Comparison of ENCODE assay signal across 8 mouse cellular contexts in genomic region chr16:24434026-24434425, GRCm38 (mm10). TPM values are rescaled to one million over a fixed set of nuclear protein-coding genes. Genes with fewer than 3 reads are reported as not detected.
A peak's percentile ranks its signal among the peaks of the same experiment; 100 is the strongest.
DNase-seq lines count a peak whose midpoint lies in the region; ATAC-seq and TF ChIP-seq lines count a peak whose summit lies in the region.
"Had no signal": no experiment of that assay in that cellular context is flagged by ENCODE, and none has a peak within 500 bp of the region (broad histone marks: within the 10 kb centered on the region; RNA-seq: fewer than 3 reads in every experiment).

No protein-coding gene starts in this region.

- H3K4me3 ChIP-seq in heart, embryonic 15.5 days, result no peak overlapping the region
- H3K4me3 ChIP-seq in midbrain, embryonic 15.5 days, result no peak overlapping the region
- H3K4me3 ChIP-seq in midbrain, embryonic 11.5 days (ENCODE audit: low read depth, low read length), result no peak overlapping the region
- H3K4me3 ChIP-seq in heart, postnatal 0 days (ENCODE audit: low read depth, low read length), result no peak overlapping the region
- no peak overlapping the region for H3K4me3 ChIP-seq in stomach, embryonic 14.5 days (ENCODE audit: low read depth, low read length)

- peak overlapping the region; percentile 90 for H3K27ac ChIP-seq in heart, embryonic 15.5 days
- no peak overlapping the region for H3K27ac ChIP-seq in midbrain, embryonic 15.5 days
- H3K27ac ChIP-seq in midbrain, embryonic 11.5 days (ENCODE audit: low read depth, low read length), result no peak overlapping the region
- peak overlapping the region; percentile 96 for H3K27ac ChIP-seq in heart, postnatal 0 days (ENCODE audit: low read depth)
- no peak overlapping the region for H3K27ac ChIP-seq in stomach, embryonic 14.5 days (ENCODE audit: low read length)

- no peak for ATAC-seq in heart, embryonic 15.5 days (replicated peaks; ENCODE audit: insufficient number of reproducible peaks, insufficient read depth, low FRiP score, low read depth)
- peak; percentile 38; the same call in 1 of the 2 replicates for ATAC-seq in midbrain, embryonic 15.5 days (replicated peaks)
- ATAC-seq in midbrain, embryonic 11.5 days (ENCODE audit: low FRiP score), result no peak
- peak; percentile 24; the same call in 1 of the 2 replicates for ATAC-seq in heart, postnatal 0 days (ENCODE audit: insufficient read depth, low read depth)
- 0 out of 2 replicates have a peak, but pooled peaks have one; percentile 26 for ATAC-seq in stomach, embryonic 14.5 days (ENCODE audit: insufficient number of reproducible peaks, insufficient read depth, low FRiP score, low read depth)

- no peak for TF ChIP-seq CTCF in heart, postnatal 0 days (IDR thresholded peaks at IDR 0.05; ENCODE audit: low read depth)

- peak overlapping the region; percentile 48 for H3K4me2 ChIP-seq in heart, embryonic 15.5 days
- H3K4me2 ChIP-seq in midbrain, embryonic 15.5 days, result no peak overlapping the region
- H3K4me2 ChIP-seq in midbrain, embryonic 11.5 days, result no peak overlapping the region
- peak overlapping the region; percentile 29 for H3K4me2 ChIP-seq in heart, postnatal 0 days (ENCODE audit: low read depth, low read length)
- H3K4me2 ChIP-seq in stomach, embryonic 14.5 days (replicated peaks; ENCODE audit: low read depth, low read length), result no peak overlapping the region

- H3K4me1 ChIP-seq in heart, embryonic 15.5 days (replicated peaks), result peaks cover 64% of the 10 kb centered on the region
- peaks cover 13% of the 10 kb centered on the region for H3K4me1 ChIP-seq in midbrain, embryonic 15.5 days
- no peaks in the 10 kb centered on the region for H3K4me1 ChIP-seq in midbrain, embryonic 11.5 days (ENCODE audit: control insufficient read depth, insufficient read depth, low read length)
- peaks cover 52% of the 10 kb centered on the region for H3K4me1 ChIP-seq in heart, postnatal 0 days (ENCODE audit: control insufficient read depth, insufficient read depth)
- H3K4me1 ChIP-seq in stomach, embryonic 14.5 days (ENCODE audit: control insufficient read depth, insufficient read depth, low read length), result peaks cover 16% of the 10 kb centered on the region

- WGBS in heart, embryonic 15.5 days, result 19% methylated on average over 7 of the region's 7 CpGs
- WGBS in midbrain, embryonic 15.5 days, result 79% methylated on average over 7 of the region's 7 CpGs
- 71% methylated on average over 7 of the region's 7 CpGs for WGBS in midbrain, embryonic 11.5 days
- WGBS in heart, postnatal 0 days, result 20% methylated on average over 7 of the region's 7 CpGs
- WGBS in stomach, embryonic 14.5 days, result 36% methylated on average over 7 of the region's 7 CpGs

- H3K27me3 ChIP-seq in heart, embryonic 15.5 days, result no peaks in the 10 kb centered on the region
- no peaks in the 10 kb centered on the region for H3K27me3 ChIP-seq in midbrain, embryonic 15.5 days (replicated peaks)
- H3K27me3 ChIP-seq in midbrain, embryonic 11.5 days (ENCODE audit: control insufficient read depth, insufficient read depth, low read length), result no peaks in the 10 kb centered on the region
- no peaks in the 10 kb centered on the region for H3K27me3 ChIP-seq in heart, postnatal 0 days (ENCODE audit: control insufficient read depth, insufficient read depth, low read length)
- no peaks in the 10 kb centered on the region for H3K27me3 ChIP-seq in stomach, embryonic 14.5 days (ENCODE audit: control insufficient read depth, insufficient read depth, low read length)

- no peak overlapping the region for H3K9ac ChIP-seq in heart, embryonic 15.5 days
- H3K9ac ChIP-seq in midbrain, embryonic 15.5 days, result no peak overlapping the region
- no peak overlapping the region for H3K9ac ChIP-seq in midbrain, embryonic 11.5 days (ENCODE audit: low read length)
- H3K9ac ChIP-seq in heart, postnatal 0 days (replicated peaks; ENCODE audit: low read depth, low read length), result peak overlapping the region; percentile 46; the same call in 1 of the 2 replicates
- H3K9ac ChIP-seq in stomach, embryonic 14.5 days (replicated peaks; ENCODE audit: low read depth, low read length), result no peak overlapping the region

- no peaks in the 10 kb centered on the region for H3K36me3 ChIP-seq in heart, embryonic 15.5 days
- no peaks in the 10 kb centered on the region for H3K36me3 ChIP-seq in midbrain, embryonic 15.5 days (replicated peaks)
- H3K36me3 ChIP-seq in midbrain, embryonic 11.5 days (ENCODE audit: control insufficient read depth, insufficient read depth, low read length), result no peaks in the 10 kb centered on the region
- H3K36me3 ChIP-seq in heart, postnatal 0 days (replicated peaks; ENCODE audit: control insufficient read depth, insufficient read depth, low read length), result no peaks in the 10 kb centered on the region
- no peaks in the 10 kb centered on the region for H3K36me3 ChIP-seq in stomach, embryonic 14.5 days (ENCODE audit: control insufficient read depth, insufficient read depth, low read length)

- no peaks in the 10 kb centered on the region for H3K9me3 ChIP-seq in heart, embryonic 15.5 days (replicated peaks)
- no peaks in the 10 kb centered on the region for H3K9me3 ChIP-seq in midbrain, embryonic 15.5 days
- no peaks in the 10 kb centered on the region for H3K9me3 ChIP-seq in midbrain, embryonic 11.5 days (ENCODE audit: control insufficient read depth, low read length)
- no peaks in the 10 kb centered on the region for H3K9me3 ChIP-seq in heart, postnatal 0 days (replicated peaks; ENCODE audit: control insufficient read depth, low read length)
- no peaks in the 10 kb centered on the region for H3K9me3 ChIP-seq in stomach, embryonic 14.5 days (ENCODE audit: control insufficient read depth, low read depth, low read length)

- no peak for DNase-seq in heart, adult 8-10 months (ENCODE audit: low spot score)
- DNase-seq in midbrain, embryonic 11.5 days (ENCODE audit: low spot score, missing footprints), result no peak
- peak; percentile 55 for DNase-seq in heart, postnatal 0 days (ENCODE audit: low spot score)
- DNase-seq in layer of hippocampus, postnatal 10 days (ENCODE audit: low spot score in 2 of 2), result no peak
- DNase-seq: lung, postnatal 14 days had no signal

- no peak for TF ChIP-seq EP300 in heart, postnatal 0 days (IDR thresholded peaks at IDR 0.05; ENCODE audit: low read depth)

RNA-seq across cellular contexts. Expression of gene Lpp, which starts 40.7 kb away (rescaled TPM):
- 42.6 and 49.5 TPM in 2 replicates for polyA plus RNA-seq in heart, embryonic 15.5 days (2015; fragmentation: Nextera tagmentation; extraction: Ambion mirVana)
- total RNA-seq in heart, adult 8-10 months (2022), result 10 to 100 TPM; 21.5 to 24.7 (median 23.3) TPM
- polyA plus RNA-seq in midbrain, embryonic 15.5 days (2015; fragmentation: Nextera tagmentation; extraction: Ambion mirVana), result 10.4 and 12.2 TPM in 2 replicates
- polyA plus RNA-seq in midbrain, embryonic 11.5 days (2014; fragmentation: Nextera tagmentation; extraction: Ambion mirVana), result 14.4 and 15.7 TPM in 2 replicates
- total RNA-seq in heart, postnatal 0 days (2014; rRNA removed; ENCODE audit: low replicate concordance), result 56.2 and 77.4 TPM in 2 replicates
- 28.7 and 32.1 TPM in 2 replicates for polyA plus RNA-seq in heart, postnatal 0 days (2015; fragmentation: Nextera tagmentation; extraction: Ambion mirVana)
- polyA plus RNA-seq in stomach, embryonic 14.5 days (2014; fragmentation: Nextera tagmentation; extraction: Ambion mirVana), result 105 and 107 TPM in 2 replicates
- total RNA-seq in layer of hippocampus, postnatal 10 days (2021), result 10 to 100 TPM; 10.9 to 11.2 TPM

Comparison
In these comparisons a context has a peak if more than half of its experiments do, and no peak if none do; other contexts are left out.
1. ATAC-seq: peak in midbrain, embryonic 15.5 days (single experiment), heart, postnatal 0 days (single experiment) and stomach, embryonic 14.5 days (single experiment); none in heart, embryonic 15.5 days (single experiment) and midbrain, embryonic 11.5 days (single experiment).
2. H3K27ac ChIP-seq: peak in heart, embryonic 15.5 days (single experiment) and heart, postnatal 0 days (single experiment); none in midbrain, embryonic 15.5 days (single experiment), midbrain, embryonic 11.5 days (single experiment) and stomach, embryonic 14.5 days (single experiment).
3. H3K4me2 ChIP-seq: peak in heart, embryonic 15.5 days (single experiment) and heart, postnatal 0 days (single experiment); none in midbrain, embryonic 15.5 days (single experiment), midbrain, embryonic 11.5 days (single experiment) and stomach, embryonic 14.5 days (single experiment).